Mouse (Mus musculus): ENCODE results near the gene Pik3r3. TPM values are rescaled to one million over a fixed set of nuclear protein-coding genes. Genes with fewer than 3 reads are reported as not detected.

The Pik3r3 gene
- polyA plus RNA-seq, 1 experiment from 2014 or later, result 22.2 TPM

DNA sequence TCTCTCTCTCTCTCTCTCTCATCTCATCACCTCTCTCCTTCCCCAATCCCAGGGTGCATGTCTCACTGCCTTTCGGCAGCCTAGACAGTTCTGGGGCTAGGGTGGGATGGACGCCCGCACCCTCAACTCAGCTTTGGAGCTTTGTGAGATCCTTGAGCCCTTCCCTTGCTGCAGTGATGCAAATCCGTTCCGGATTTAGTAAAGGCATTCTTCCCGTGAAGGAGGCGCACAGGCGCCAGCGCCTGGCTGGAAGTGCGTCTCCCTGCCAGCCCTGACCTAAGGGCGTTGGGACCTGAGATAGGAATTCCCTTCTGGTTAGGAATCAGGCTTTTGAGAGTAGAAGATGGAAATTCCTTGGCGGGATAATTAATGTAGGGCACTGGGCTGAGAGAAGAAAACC is 38.7 kb upstream of the Pik3r3 start:
- WGBS, result 11% methylated on average over 12 of the region's 12 CpGs
- Histone ChIP-seq H3K4me2 (replicated peaks; ENCODE audit: low read depth, low read length) (peak overlapping the region; percentile 22), H3K4me1 (ENCODE audit: insufficient read depth, low read length) (peaks cover 14% of the 10 kb centered on the region; the same call in 1 of the 2 replicates), H3K27me3 (ENCODE audit: insufficient read depth, low read length) (no peaks in the 10 kb centered on the region), H3K9me3 (ENCODE audit: low read length) (no peaks in the 10 kb centered on the region), H3K27ac (ENCODE audit: low read length) (no peak overlapping the region; the same call in 1 of the 2 replicates), H3K9ac (replicated peaks; ENCODE audit: low read length) (peak overlapping the region; percentile 2; the same call in 1 of the 2 replicates), H3K4me3 (ENCODE audit: low read length) (no peak overlapping the region), H3K36me3 (ENCODE audit: insufficient read depth, low read length) (no peaks in the 10 kb centered on the region)
- ATAC-seq (ENCODE audit: low FRiP score, low TSS enrichment), result no peak

GRCm38 (mm10) chr4:116185083-116185482 is 36.3 kb upstream of the Pik3r3 start:
- no peak for ATAC-seq (ENCODE audit: low FRiP score, low TSS enrichment)
- H3K9me3 ChIP-seq (ENCODE audit: low read length), result no peaks in the 10 kb centered on the region
- no peak overlapping the region for H3K27ac ChIP-seq (ENCODE audit: low read length)
- H3K4me2 ChIP-seq (replicated peaks; ENCODE audit: low read depth, low read length), result no peak overlapping the region
- H3K4me3 ChIP-seq (ENCODE audit: low read length), result no peak overlapping the region
- peaks cover 11% of the 10 kb centered on the region; the same call in 1 of the 2 replicates for H3K4me1 ChIP-seq (ENCODE audit: insufficient read depth, low read length)
- no peaks in the 10 kb centered on the region for H3K36me3 ChIP-seq (ENCODE audit: insufficient read depth, low read length)
- 86% methylated on average over 4 of the region's 4 CpGs for WGBS
- no peaks in the 10 kb centered on the region for H3K27me3 ChIP-seq (ENCODE audit: insufficient read depth, low read length)
- H3K9ac ChIP-seq (replicated peaks; ENCODE audit: low read length), result no peak overlapping the region

- ATAC-seq (ENCODE audit: low FRiP score, low TSS enrichment), result no peak
- Histone ChIP-seq H3K27ac (ENCODE audit: low read length) (no peak overlapping the region), H3K4me3 (ENCODE audit: low read length) (no peak overlapping the region), H3K9ac (replicated peaks; ENCODE audit: low read length) (no peak overlapping the region), H3K36me3 (ENCODE audit: insufficient read depth, low read length) (no peaks in the 10 kb centered on the region), H3K4me2 (replicated peaks; ENCODE audit: low read depth, low read length) (no peak overlapping the region), H3K9me3 (ENCODE audit: low read length) (no peaks in the 10 kb centered on the region), H3K4me1 (ENCODE audit: insufficient read depth, low read length) (no peaks in the 10 kb centered on the region), H3K27me3 (ENCODE audit: insufficient read depth, low read length) (no peaks in the 10 kb centered on the region)
- 23% methylated on average over 4 of the region's 4 CpGs for WGBS
Observed at GRCm38 (mm10) chr4:116192286-116192835, 29.1 kb upstream of the Pik3r3 start.

GRCm38 (mm10) chr4:116193583-116194383 is 27.6 kb upstream of the Pik3r3 start:
- no peaks in the 10 kb centered on the region for H3K4me1 ChIP-seq (ENCODE audit: insufficient read depth, low read length)
- H3K36me3 ChIP-seq (ENCODE audit: insufficient read depth, low read length), result no peaks in the 10 kb centered on the region
- H3K27me3 ChIP-seq (ENCODE audit: insufficient read depth, low read length), result no peaks in the 10 kb centered on the region
- H3K4me2 ChIP-seq (replicated peaks; ENCODE audit: low read depth, low read length), result no peak overlapping the region
- no peak for ATAC-seq (ENCODE audit: low FRiP score, low TSS enrichment)
- no peak overlapping the region for H3K4me3 ChIP-seq (ENCODE audit: low read length)
- no peak overlapping the region for H3K27ac ChIP-seq (ENCODE audit: low read length)
- H3K9me3 ChIP-seq (ENCODE audit: low read length), result no peaks in the 10 kb centered on the region
- no peak overlapping the region for H3K9ac ChIP-seq (replicated peaks; ENCODE audit: low read length)
- WGBS, result 69% methylated on average over 9 of the region's 9 CpGs

DNA sequence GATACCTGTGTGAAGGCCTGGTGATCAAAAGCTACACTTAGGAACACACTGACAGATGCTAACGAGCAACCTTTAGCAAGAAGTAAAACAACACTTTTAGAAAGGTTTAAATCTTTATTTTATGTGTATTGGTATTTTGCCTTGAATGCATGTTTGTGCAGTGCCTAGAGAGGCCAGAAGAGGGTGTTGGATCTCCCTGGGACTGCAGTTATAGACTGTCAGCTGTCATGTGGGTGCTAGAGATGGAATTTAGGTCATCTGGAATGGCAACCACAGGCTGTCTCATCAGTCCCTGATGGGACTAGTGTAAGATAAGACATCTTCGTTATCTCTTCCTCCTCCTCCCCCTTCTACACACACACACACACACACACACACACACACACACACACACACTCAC is 23.0 kb upstream of the Pik3r3 start:
- H3K4me3 ChIP-seq (ENCODE audit: low read length), result no peak overlapping the region
- no peaks in the 10 kb centered on the region for H3K4me1 ChIP-seq (ENCODE audit: insufficient read depth, low read length)
- H3K4me2 ChIP-seq (replicated peaks; ENCODE audit: low read depth, low read length), result no peak overlapping the region
- no peaks in the 10 kb centered on the region for H3K36me3 ChIP-seq (ENCODE audit: insufficient read depth, low read length)
- ATAC-seq (ENCODE audit: low FRiP score, low TSS enrichment), result no peak
- H3K9me3 ChIP-seq (ENCODE audit: low read length), result no peaks in the 10 kb centered on the region
- no peaks in the 10 kb centered on the region for H3K27me3 ChIP-seq (ENCODE audit: insufficient read depth, low read length)
- H3K9ac ChIP-seq (replicated peaks; ENCODE audit: low read length), result no peak overlapping the region
- no peak overlapping the region for H3K27ac ChIP-seq (ENCODE audit: low read length)
- WGBS, result 69% methylated on average over 2 of the region's 2 CpGs

GRCm38 (mm10) chr4:116204422-116204821 is 17.0 kb upstream of the Pik3r3 start:
- 71% methylated on average over 3 of the region's 3 CpGs for WGBS
- ATAC-seq (ENCODE audit: low FRiP score, low TSS enrichment), result no peak
- H3K4me2 ChIP-seq (replicated peaks; ENCODE audit: low read depth, low read length), result no peak overlapping the region
- no peaks in the 10 kb centered on the region for H3K36me3 ChIP-seq (ENCODE audit: insufficient read depth, low read length)
- H3K27ac ChIP-seq (ENCODE audit: low read length), result no peak overlapping the region
- H3K27me3 ChIP-seq (ENCODE audit: insufficient read depth, low read length), result no peaks in the 10 kb centered on the region
- H3K4me1 ChIP-seq (ENCODE audit: insufficient read depth, low read length), result no peaks in the 10 kb centered on the region
- H3K9ac ChIP-seq (replicated peaks; ENCODE audit: low read length), result no peak overlapping the region
- H3K9me3 ChIP-seq (ENCODE audit: low read length), result no peaks in the 10 kb centered on the region
- no peak overlapping the region for H3K4me3 ChIP-seq (ENCODE audit: low read length)

- 59% methylated on average over 4 of the region's 4 CpGs for WGBS
- ATAC-seq (ENCODE audit: low FRiP score, low TSS enrichment), result no peak
Observed at GRCm38 (mm10) chr4:116206531-116206930, 14.9 kb upstream of the Pik3r3 start.

GRCm38 (mm10) chr4:116208891-116209290 is 12.5 kb upstream of the Pik3r3 start:
- no peak for ATAC-seq (ENCODE audit: low FRiP score, low TSS enrichment)
- Histone ChIP-seq H3K9me3 (ENCODE audit: low read length) (no peaks in the 10 kb centered on the region), H3K4me1 (ENCODE audit: insufficient read depth, low read length) (no peaks in the 10 kb centered on the region), H3K4me2 (replicated peaks; ENCODE audit: low read depth, low read length) (no peak overlapping the region), H3K27me3 (ENCODE audit: insufficient read depth, low read length) (no peaks in the 10 kb centered on the region), H3K36me3 (ENCODE audit: insufficient read depth, low read length) (no peaks in the 10 kb centered on the region), H3K27ac (ENCODE audit: low read length) (no peak overlapping the region), H3K4me3 (ENCODE audit: low read length) (no peak overlapping the region), H3K9ac (replicated peaks; ENCODE audit: low read length) (no peak overlapping the region)
- 67% methylated on average over 1 of the region's 1 CpGs for WGBS

More at GRCm38 (mm10) chr4:116206531-116206930, 14.9 kb upstream of the Pik3r3 start:
- H3K9me3 ChIP-seq (ENCODE audit: low read length), result no peaks in the 10 kb centered on the region
- no peak overlapping the region for H3K27ac ChIP-seq (ENCODE audit: low read length)
- H3K27me3 ChIP-seq (ENCODE audit: insufficient read depth, low read length), result no peaks in the 10 kb centered on the region
- H3K4me1 ChIP-seq (ENCODE audit: insufficient read depth, low read length), result no peaks in the 10 kb centered on the region
- H3K36me3 ChIP-seq (ENCODE audit: insufficient read depth, low read length), result no peaks in the 10 kb centered on the region
- H3K4me3 ChIP-seq (ENCODE audit: low read length), result no peak overlapping the region
- no peak overlapping the region for H3K9ac ChIP-seq (replicated peaks; ENCODE audit: low read length)
- H3K4me2 ChIP-seq (replicated peaks; ENCODE audit: low read depth, low read length), result no peak overlapping the region

DNA sequence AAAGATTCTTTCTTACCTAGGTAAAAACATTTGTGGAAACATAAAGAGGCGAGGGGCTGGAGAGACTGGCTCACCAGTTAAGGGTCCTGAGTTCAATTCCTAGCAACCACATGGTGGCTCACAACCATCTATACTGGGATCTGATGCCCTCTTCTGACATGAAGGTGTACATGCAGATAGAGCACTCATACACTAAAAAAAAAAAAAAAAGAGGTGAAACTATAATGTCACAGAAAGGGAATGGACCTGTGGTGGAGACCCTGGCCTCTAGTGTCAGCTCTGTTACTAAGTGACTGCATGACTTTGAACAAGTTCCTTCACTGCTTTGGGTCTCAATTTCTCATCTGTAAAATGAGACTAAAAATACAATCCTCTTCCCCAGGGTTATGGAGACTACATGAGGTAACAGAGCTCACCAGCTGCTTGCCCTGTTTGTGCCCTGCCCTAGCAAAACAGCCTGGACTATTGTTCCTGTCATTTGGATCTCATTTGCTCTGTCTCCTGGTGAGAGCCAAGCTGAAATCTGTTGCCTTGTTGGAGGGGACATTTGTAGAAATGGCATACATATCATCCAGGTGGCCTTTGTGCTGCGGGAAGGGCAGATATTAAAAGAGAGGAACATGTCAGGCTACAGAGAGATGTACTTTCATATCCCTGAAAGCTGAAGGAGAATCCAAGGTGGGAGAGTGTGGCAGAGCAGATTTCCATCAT is 5.4 kb upstream of the Pik3r3 start:
- H3K4me1 ChIP-seq (ENCODE audit: insufficient read depth, low read length), result peaks cover 5% of the 10 kb centered on the region; the same call in 1 of the 2 replicates
- H3K9me3 ChIP-seq (ENCODE audit: low read length), result no peaks in the 10 kb centered on the region
- no peak overlapping the region for H3K9ac ChIP-seq (replicated peaks; ENCODE audit: low read length)
- ATAC-seq (ENCODE audit: low FRiP score, low TSS enrichment), result no peak
- H3K4me3 ChIP-seq (ENCODE audit: low read length), result no peak overlapping the region
- WGBS, result 81% methylated on average over 2 of the region's 2 CpGs
- no peaks in the 10 kb centered on the region for H3K36me3 ChIP-seq (ENCODE audit: insufficient read depth, low read length)
- H3K4me2 ChIP-seq (replicated peaks; ENCODE audit: low read depth, low read length), result no peak overlapping the region
- H3K27me3 ChIP-seq (ENCODE audit: insufficient read depth, low read length), result no peaks in the 10 kb centered on the region
- no peak overlapping the region for H3K27ac ChIP-seq (ENCODE audit: low read length)
